Mouse (Mus musculus) hindbrain, postnatal 0 days (tissue): ENCODE data around the gene Cyp2j6. TPM values are rescaled to one million over a fixed set of nuclear protein-coding genes. Genes with fewer than 3 reads are reported as not detected.

Source experiments
- ATAC-seq: fragments of 200-750 bp; cut with Nextera tagmentation; 2 replicates; pipeline ENCODE4 v1.8.0; 2017; ENCODE audit warnings: mild to moderate bottlenecking, moderate TSS enrichment, moderate library complexity
- DNase-seq: peaks from one replicate; pipeline ENCODE4 v3.0.0-alpha.2; 2015; ENCODE audit warnings: low spot score
- H3K27ac ChIP-seq: fragments of 300-500 bp; sonication (generic); 2 replicates; pipeline ENCODE4 v1.5.1; 2014; ENCODE audit warnings: mild to moderate bottlenecking
- H3K27me3 ChIP-seq: fragments of 300-500 bp; sonication (generic); 2 replicates; pipeline ENCODE4 v1.6.1; 2014; ENCODE audit warnings: low read length, mixed read lengths; ENCODE audit not compliant: insufficient read depth
- H3K36me3 ChIP-seq: fragments of 300-500 bp; sonication (generic); 2 replicates; pipeline ENCODE4 v1.6.1; 2014; ENCODE audit warnings: low read length, mixed read lengths; ENCODE audit not compliant: insufficient read depth
- H3K4me1 ChIP-seq: fragments of 300-500 bp; sonication (generic); 2 replicates; pipeline ENCODE4 v1.6.1; 2014; ENCODE audit warnings: antibody characterized with exemption, low read length, mixed read lengths; ENCODE audit not compliant: insufficient read depth
- H3K4me2 ChIP-seq: fragments of 300-500 bp; sonication (generic); 2 replicates; pipeline ENCODE4 v1.6.1; 2014; ENCODE audit warnings: low read depth, mild to moderate bottlenecking, low read length, moderate library complexity, mixed read lengths
- H3K4me3 ChIP-seq: fragments of 300-500 bp; sonication (generic); 2 replicates; pipeline ENCODE4 v1.5.1; 2014; ENCODE audit warnings: low read length
- H3K9ac ChIP-seq: fragments of 300-500 bp; sonication (generic); replicated peaks from 2 replicates; pipeline ENCODE4 v1.6.1; 2014; ENCODE audit warnings: mild to moderate bottlenecking, low read length, moderate library complexity, mixed read lengths
- H3K9me3 ChIP-seq: fragments of 300-500 bp; sonication (generic); 2 replicates; pipeline ENCODE4 v1.6.1; 2016; ENCODE audit warnings: low read length, mixed read lengths
- CTCF ChIP-seq: IDR thresholded peaks from 2 replicates; pipeline ENCODE4 v1.5.1; 2016; ENCODE audit warnings: antibody characterized with exemption, control low read depth, low read depth
- WGBS: fragments of 180-500 bp; shearing (Covaris S2); extraction: QIAGEN DNeasy Blood & Tissue Kit; methylation state at CpG from one replicate; pipeline ENCODE4 v1.1.7; 2014; 5-methylcytosine and 5-hydroxymethylcytosine counted together
- polyA plus RNA-seq: library from polyadenylated mRNA; unstranded; fragments of >200 nt; fragmentation: Nextera tagmentation; extraction: Ambion mirVana; gene quantifications from 2 replicates; pipeline ENCODE4 v1.2.1, GENCODE M21; 2015
- total RNA-seq: library from RNA; depleted of rRNA; stranded (reverse); fragments of >200 nt; gene quantifications from 2 replicates; pipeline ENCODE4 v1.2.3, GENCODE M21; 2014; rRNA removed

The Cyp2j6 gene
- total and polyA plus RNA-seq, 2 experiments from 2014 or later: 9.3 to 10.9 TPM

GRCm38 (mm10) chr4:96522256-96522655, 31.2 kb downstream of the Cyp2j6 start:
- H3K4me2 ChIP-seq: no peak overlapping the region
- H3K4me1 ChIP-seq: no peaks in the 10 kb centered on the region
- no peaks in the 10 kb centered on the region for H3K36me3 ChIP-seq
- H3K27ac ChIP-seq: no peak overlapping the region
- no peak for TF ChIP-seq CTCF
- no peak overlapping the region for H3K9ac ChIP-seq
- H3K9me3 ChIP-seq: no peaks in the 10 kb centered on the region
- H3K27me3 ChIP-seq: no peaks in the 10 kb centered on the region
- H3K4me3 ChIP-seq: no peak overlapping the region
- DNase-seq: no peak
- no peak for ATAC-seq
- 74% methylated on average over 2 of the region's 2 CpGs for WGBS

GRCm38 (mm10) chr4:96510083-96510482, 43.4 kb downstream of the Cyp2j6 start:
- ATAC-seq: no peak
- Histone ChIP-seq H3K27ac (no peak overlapping the region), H3K36me3 (no peaks in the 10 kb centered on the region), H3K27me3 (no peaks in the 10 kb centered on the region), H3K4me1 (no peaks in the 10 kb centered on the region), H3K4me3 (no peak overlapping the region), H3K9ac (no peak overlapping the region), H3K9me3 (no peaks in the 10 kb centered on the region), H3K4me2 (no peak overlapping the region)
- 93% methylated on average over 3 of the region's 3 CpGs for WGBS
- DNase-seq: no peak
- no peak for TF ChIP-seq CTCF

- Histone ChIP-seq H3K36me3 (no peaks in the 10 kb centered on the region), H3K9ac (no peak within 1 kb of the TSS), H3K4me2 (no peak within 1 kb of the TSS), H3K4me1 (no peaks in the 10 kb centered on the region), H3K27ac (no peak within 1 kb of the TSS), H3K9me3 (no peaks in the 10 kb centered on the region), H3K27me3 (no peaks in the 10 kb centered on the region), H3K4me3 (no peak within 1 kb of the TSS)
- ATAC-seq: no peak
- DNase-seq: no peak
- WGBS: 79% methylated on average over 1 of the region's 1 CpGs
- no peak for TF ChIP-seq CTCF
Measured at GRCm38 (mm10) chr4:96507286-96507685, 46.2 kb downstream of the Cyp2j6 start, which contains the start of gene Cyp2j8. TSS of gene Cyp2j8 (minus strand) at chr4:96507386.

Other genes starting within 250 kb of the Cyp2j6 start
- gene Cyp2j11, start 205.0 kb downstream of the Cyp2j6 start, total RNA-seq: not detected in 2 replicates
- not detected in 2 replicates for gene Cyp2j11, start 205.0 kb downstream of the Cyp2j6 start, polyA plus RNA-seq
- not detected in 2 replicates for gene Cyp2j8, start 46.3 kb downstream of the Cyp2j6 start, total RNA-seq
- gene Cyp2j8, start 46.3 kb downstream of the Cyp2j6 start, polyA plus RNA-seq: 0.15 TPM in 1 of 2 replicates, not detected in the other
- gene Cyp2j9, start 37.9 kb upstream of the Cyp2j6 start, total RNA-seq: 19.9 and 26.1 TPM in 2 replicates
- gene Cyp2j9, start 37.9 kb upstream of the Cyp2j6 start, polyA plus RNA-seq: 21.2 and 23.9 TPM in 2 replicates
- gene Cyp2j5, start 110.5 kb upstream of the Cyp2j6 start, total RNA-seq: not detected in 2 replicates
- gene Cyp2j5, start 110.5 kb upstream of the Cyp2j6 start, polyA plus RNA-seq: not detected in 2 replicates
- not detected in 2 replicates for gene Gm12695, start 231.5 kb upstream of the Cyp2j6 start, total RNA-seq
- gene Gm12695, start 231.5 kb upstream of the Cyp2j6 start, polyA plus RNA-seq: 0.11 TPM in 1 of 2 replicates, not detected in the other